Mouse (Mus musculus): ENCODE measurements around the gene Snx22.

Gene Snx22

GRCm38 (mm10) chr9:66069583-66069982 lies at the start of gene Snx22:
Gene Snx22, minus strand, starts transcription at chr9:66069719.
- DNase-seq (ENCODE audit: low spot score in 2 of 2): peak; percentile 48 to 68

GRCm38 (mm10) chr9:66116890-66117289 lies 47.4 kb upstream of the Snx22 start:
- DNase-seq (ENCODE audit: low spot score in 2 of 2): no peak

GRCm38 (mm10) chr9:66114341-66114740 lies 44.8 kb upstream of the Snx22 start:
- no peak for DNase-seq (ENCODE audit: low spot score in 2 of 2)

GRCm38 (mm10) chr9:66110611-66111379 lies 41.3 kb upstream of the Snx22 start:
- DNase-seq (ENCODE audit: low spot score in 2 of 2): no peak

- DNase-seq (ENCODE audit: low spot score in 2 of 2): no peak
Measured at GRCm38 (mm10) chr9:66110126-66110525, 40.6 kb upstream of the Snx22 start.

- DNase-seq (ENCODE audit: low spot score in 2 of 2): no peak
Measured at GRCm38 (mm10) chr9:66109574-66109973, 40.1 kb upstream of the Snx22 start.

- DNase-seq (ENCODE audit: low spot score in 2 of 2): no peak
Measured at GRCm38 (mm10) chr9:66105168-66105567, 35.6 kb upstream of the Snx22 start.

GRCm38 (mm10) chr9:66104601-66105000 lies 35.1 kb upstream of the Snx22 start:
- DNase-seq (ENCODE audit: low spot score in 2 of 2): no peak

- DNase-seq (ENCODE audit: low spot score in 2 of 2): no peak
Measured at GRCm38 (mm10) chr9:66102668-66103067, 33.1 kb upstream of the Snx22 start.

- no peak for DNase-seq (ENCODE audit: low spot score in 2 of 2)
Measured at GRCm38 (mm10) chr9:66101577-66101976, 32.1 kb upstream of the Snx22 start.

GRCm38 (mm10) chr9:66092664-66093063 lies 23.1 kb upstream of the Snx22 start:
- no peak for DNase-seq (ENCODE audit: low spot score in 2 of 2)

- DNase-seq (ENCODE audit: low spot score in 2 of 2): no peak
Measured at GRCm38 (mm10) chr9:66091327-66092231, 22.1 kb upstream of the Snx22 start.

- DNase-seq (ENCODE audit: low spot score in 2 of 2): no peak
Measured at GRCm38 (mm10) chr9:66090593-66091244, 21.2 kb upstream of the Snx22 start.

- peak in 1 of 2 experiments; percentile 47 for DNase-seq (ENCODE audit: low spot score in 2 of 2)
Measured at GRCm38 (mm10) chr9:66088411-66088810, 18.9 kb upstream of the Snx22 start.

GRCm38 (mm10) chr9:66087062-66087461 lies 17.5 kb upstream of the Snx22 start:
- no peak for DNase-seq (ENCODE audit: low spot score in 2 of 2)

- DNase-seq (ENCODE audit: low spot score in 2 of 2): peak in 1 of 2 experiments; percentile 5
Measured at GRCm38 (mm10) chr9:66084171-66084570, 14.7 kb upstream of the Snx22 start.

- no peak for DNase-seq (ENCODE audit: low spot score in 2 of 2)
Measured at GRCm38 (mm10) chr9:66081999-66082398, 12.5 kb upstream of the Snx22 start.

- DNase-seq (ENCODE audit: low spot score in 2 of 2): no peak
Measured at GRCm38 (mm10) chr9:66080804-66081459, 11.4 kb upstream of the Snx22 start.

- DNase-seq (ENCODE audit: low spot score in 2 of 2): no peak
Measured at GRCm38 (mm10) chr9:66078493-66078892, 9.0 kb upstream of the Snx22 start.

- DNase-seq (ENCODE audit: low spot score in 2 of 2): no peak
Measured at GRCm38 (mm10) chr9:66078072-66078471, 8.6 kb upstream of the Snx22 start.

GRCm38 (mm10) chr9:66072754-66073153 lies 3.2 kb upstream of the Snx22 start:
- DNase-seq (ENCODE audit: low spot score in 2 of 2): no peak

GRCm38 (mm10) chr9:66070151-66070550 lies 632 bp upstream of the Snx22 start:
- DNase-seq (ENCODE audit: low spot score in 2 of 2): no peak

Measured in cerebellum, postnatal 4 days (tissue).